Mouse (Mus musculus) c-Kit-positive CD71-positive TER-119-negative erythroid progenitor cells, embryonic 14.5 days (primary cell): ENCODE results near the gene Mapk8ip2.
"Not testable (repeated sequence)": the region's sequence is repeated elsewhere in the genome, so short reads cannot be mapped to it uniquely, and the experiment has no call there.

ENCODE experiments used
- DNase-seq: peaks from one replicate; pipeline ENCODE4 v3.0.0-alpha.2; 2013; ENCODE audit warnings: low read depth

Gene Mapk8ip2

GRCm38 (mm10) chr15:89453865-89454478 is at the start of gene Mapk8ip2:
TSS of gene Mapk8ip2 (plus strand) at chr15:89453913.
- no peak for DNase-seq

- no peak for DNase-seq
Measured at GRCm38 (mm10) chr15:89404831-89405623, 48.7 kb upstream of the Mapk8ip2 start.

GRCm38 (mm10) chr15:89406691-89407090 is 47.0 kb upstream of the Mapk8ip2 start:
- DNase-seq, result no peak

- DNase-seq, result no peak
Measured at GRCm38 (mm10) chr15:89410118-89410517, 43.6 kb upstream of the Mapk8ip2 start, which contains the start of gene Syce3. TSS of gene Syce3 (minus strand) at chr15:89410503.

- DNase-seq, result no peak
Measured at GRCm38 (mm10) chr15:89415282-89415681, 38.4 kb upstream of the Mapk8ip2 start.

- DNase-seq, result no peak
Measured at GRCm38 (mm10) chr15:89421938-89422337, 31.8 kb upstream of the Mapk8ip2 start.

- DNase-seq, result no peak
Measured at GRCm38 (mm10) chr15:89424621-89425020, 29.1 kb upstream of the Mapk8ip2 start.

GRCm38 (mm10) chr15:89425711-89426121 is 28.0 kb upstream of the Mapk8ip2 start, which contains the start of gene Cpt1b:
TSS of gene Cpt1b (minus strand) at chr15:89425863.
- DNase-seq, result no peak

- DNase-seq, result no peak
Measured at GRCm38 (mm10) chr15:89426716-89427115, 27.0 kb upstream of the Mapk8ip2 start.

- DNase-seq, result no peak
Measured at GRCm38 (mm10) chr15:89428136-89428790, 25.4 kb upstream of the Mapk8ip2 start.

GRCm38 (mm10) chr15:89428821-89429351 is 24.8 kb upstream of the Mapk8ip2 start:
- DNase-seq, result no peak

- peak; percentile 87 for DNase-seq
Measured at GRCm38 (mm10) chr15:89429352-89430221, 24.1 kb upstream of the Mapk8ip2 start, which contains the start of the genes C730034F03Rik, Gm44502 and Chkb. TSS of gene C730034F03Rik (plus strand) at chr15:89429589. TSS of gene Gm44502 (minus strand) at chr15:89429696. TSS of gene Chkb (minus strand) at chr15:89429908.

GRCm38 (mm10) chr15:89430341-89430740 is 23.4 kb upstream of the Mapk8ip2 start:
- DNase-seq, result no peak

- not testable (repeated sequence) for DNase-seq
Measured at GRCm38 (mm10) chr15:89430771-89431170, 22.9 kb upstream of the Mapk8ip2 start.

GRCm38 (mm10) chr15:89431271-89431670 is 22.4 kb upstream of the Mapk8ip2 start:
- no peak for DNase-seq

- DNase-seq, result no peak
Measured at GRCm38 (mm10) chr15:89431806-89432205, 21.9 kb upstream of the Mapk8ip2 start.

GRCm38 (mm10) chr15:89432946-89433345 is 20.8 kb upstream of the Mapk8ip2 start:
- DNase-seq, result no peak

GRCm38 (mm10) chr15:89434136-89434535 is 19.6 kb upstream of the Mapk8ip2 start:
- DNase-seq, result no peak

GRCm38 (mm10) chr15:89435878-89436277 is 17.8 kb upstream of the Mapk8ip2 start:
- no peak for DNase-seq

GRCm38 (mm10) chr15:89442486-89443070 is 11.1 kb upstream of the Mapk8ip2 start:
- DNase-seq, result no peak
